Mouse (Mus musculus) forebrain, embryonic 14.5 days (tissue): ENCODE data around the gene Crb3. TPM values are rescaled to one million over a fixed set of nuclear protein-coding genes. Genes with fewer than 3 reads are reported as not detected.

Source experiments
- ATAC-seq: fragments of 200-750 bp; cut with Nextera tagmentation; 2 replicates; pipeline ENCODE4 v1.8.0; 2017; ENCODE audit warnings: mild to moderate bottlenecking, moderate library complexity
- DNase-seq: peaks from one replicate; pipeline ENCODE4 v3.0.0-alpha.2; 2015; ENCODE audit warnings: low spot score
- H3K27ac ChIP-seq: fragments of 300-500 bp; sonication (generic); 2 replicates; pipeline ENCODE4 v1.5.1; 2014; ENCODE audit warnings: low read depth, mild to moderate bottlenecking, control low read depth, low read length, moderate library complexity
- H3K27me3 ChIP-seq: fragments of 300-500 bp; sonication (generic); replicated peaks from 2 replicates; pipeline ENCODE4 v1.6.1; 2014; ENCODE audit warnings: low read length, control low read depth, mixed read lengths; ENCODE audit not compliant: control insufficient read depth, insufficient read depth
- H3K36me3 ChIP-seq: fragments of 300-500 bp; sonication (generic); 2 replicates; pipeline ENCODE4 v1.6.1; 2014; ENCODE audit warnings: low read length, control low read depth; ENCODE audit not compliant: control insufficient read depth, insufficient read depth
- H3K4me1 ChIP-seq: fragments of 300-500 bp; sonication (generic); 2 replicates; pipeline ENCODE4 v1.6.1; 2014; ENCODE audit warnings: antibody characterized with exemption, low read length, control low read depth; ENCODE audit not compliant: control insufficient read depth, insufficient read depth
- H3K4me2 ChIP-seq: fragments of 300-500 bp; sonication (generic); 2 replicates; pipeline ENCODE4 v1.6.1; 2014; ENCODE audit warnings: mild to moderate bottlenecking, control low read depth, low read length
- H3K4me3 ChIP-seq: fragments of 300-500 bp; sonication (generic); 2 replicates; pipeline ENCODE4 v1.5.1; 2014; ENCODE audit warnings: low read depth, low read length, control low read depth
- H3K9ac ChIP-seq: fragments of 300-500 bp; sonication (generic); 2 replicates; pipeline ENCODE4 v1.6.1; 2014; ENCODE audit warnings: mild to moderate bottlenecking, low read length, control low read depth, moderate library complexity
- H3K9me3 ChIP-seq: fragments of 300-500 bp; sonication (generic); replicated peaks from 2 replicates; pipeline ENCODE4 v1.6.1; 2016; ENCODE audit warnings: low read length, control low read depth, mixed read lengths; ENCODE audit not compliant: control insufficient read depth
- WGBS: fragments of 180-500 bp; shearing (Covaris S2); extraction: QIAGEN DNeasy Blood & Tissue Kit; methylation state at CpG from one replicate; pipeline ENCODE4 v1.1.7; 2014; 5-methylcytosine and 5-hydroxymethylcytosine counted together
- polyA plus RNA-seq: library from polyadenylated mRNA; unstranded; fragments of >200 nt; fragmentation: Nextera tagmentation; extraction: Ambion mirVana; gene quantifications from 2 replicates; pipeline ENCODE4 v1.2.1, GENCODE M21; 2014

Crb3 gene
- polyA plus RNA-seq: 1.9 and 2.0 TPM in 2 replicates

DNA sequence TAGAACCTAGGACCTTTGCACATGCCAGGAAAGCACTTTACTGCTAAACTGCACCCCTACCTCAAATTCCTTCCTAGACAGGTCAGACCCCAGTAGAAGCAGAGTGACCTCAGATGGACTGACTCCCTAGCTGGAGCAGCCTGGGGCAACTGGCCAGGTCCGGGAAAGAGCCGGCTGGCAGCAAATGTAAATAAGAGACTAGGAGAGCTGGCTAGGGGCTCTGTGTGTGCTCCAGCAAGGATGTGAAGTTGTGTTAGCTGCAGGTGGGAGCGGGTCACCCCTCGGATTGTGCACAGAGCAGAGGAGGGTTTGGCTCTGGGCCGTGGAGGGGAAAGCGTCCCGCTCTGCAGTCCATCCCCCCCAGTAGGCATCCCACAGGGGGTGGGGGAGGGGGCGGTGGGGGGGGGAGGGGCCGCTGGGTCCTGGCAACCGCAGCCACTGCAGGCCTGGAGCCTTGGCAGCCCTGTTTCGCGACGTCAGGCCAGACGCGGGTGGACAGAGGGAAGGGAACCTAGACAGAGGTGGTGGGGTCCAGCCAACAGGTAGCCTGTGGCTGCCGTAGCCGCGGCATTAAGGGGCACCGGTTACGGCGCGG, at the start of gene Crb3:
Gene Crb3, plus strand, starts transcription at position 215 of the 595 bp plus-strand sequence.
- Histone ChIP-seq H3K27ac (peak within 1 kb of the TSS; percentile 79), H3K4me3 (peak within 1 kb of the TSS; percentile 80), H3K9ac (peak within 1 kb of the TSS; percentile 81), H3K36me3 (peaks cover 22% of the 10 kb centered on the region), H3K4me1 (peaks cover 15% of the 10 kb centered on the region), H3K9me3 (no peaks in the 10 kb centered on the region), H3K4me2 (peak within 1 kb of the TSS; percentile 67), H3K27me3 (peaks cover 25% of the 10 kb centered on the region)
- ATAC-seq: peak; percentile 14
- DNase-seq: peak; percentile 28
- 0% methylated on average over 16 of the region's 22 CpGs for WGBS

DNA sequence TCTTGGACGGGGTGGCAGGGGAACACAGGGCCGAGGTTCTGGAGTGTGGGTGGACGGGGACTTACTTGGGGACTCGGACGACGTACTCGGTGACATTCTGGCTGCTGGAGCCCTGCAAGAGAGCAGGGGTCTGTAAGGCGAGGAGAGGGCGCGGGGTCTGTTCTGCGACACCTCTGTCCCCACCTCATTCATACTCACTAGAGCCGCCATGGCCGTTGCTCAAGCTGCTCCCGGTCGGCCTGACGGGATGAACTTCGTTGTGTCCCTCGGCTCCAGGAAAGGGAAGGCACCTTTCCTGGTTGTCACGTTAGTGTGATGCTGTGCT, 48.0 kb upstream of the Crb3 start:
- H3K27ac ChIP-seq: peak overlapping the region; percentile 44; the same call in 1 of the 2 replicates
- peak overlapping the region; percentile 94 for H3K4me2 ChIP-seq
- DNase-seq: no peak
- no peaks in the 10 kb centered on the region for H3K27me3 ChIP-seq
- WGBS: under 1% methylated on average over 19 of the region's 19 CpGs
- H3K9ac ChIP-seq: peak overlapping the region; percentile 81
- ATAC-seq: peak; percentile 47
- H3K4me1 ChIP-seq: peaks cover 11% of the 10 kb centered on the region; the same call in 1 of the 2 replicates
- no peaks in the 10 kb centered on the region for H3K9me3 ChIP-seq
- peaks cover 35% of the 10 kb centered on the region for H3K36me3 ChIP-seq
- H3K4me3 ChIP-seq: peak overlapping the region; percentile 68

DNA sequence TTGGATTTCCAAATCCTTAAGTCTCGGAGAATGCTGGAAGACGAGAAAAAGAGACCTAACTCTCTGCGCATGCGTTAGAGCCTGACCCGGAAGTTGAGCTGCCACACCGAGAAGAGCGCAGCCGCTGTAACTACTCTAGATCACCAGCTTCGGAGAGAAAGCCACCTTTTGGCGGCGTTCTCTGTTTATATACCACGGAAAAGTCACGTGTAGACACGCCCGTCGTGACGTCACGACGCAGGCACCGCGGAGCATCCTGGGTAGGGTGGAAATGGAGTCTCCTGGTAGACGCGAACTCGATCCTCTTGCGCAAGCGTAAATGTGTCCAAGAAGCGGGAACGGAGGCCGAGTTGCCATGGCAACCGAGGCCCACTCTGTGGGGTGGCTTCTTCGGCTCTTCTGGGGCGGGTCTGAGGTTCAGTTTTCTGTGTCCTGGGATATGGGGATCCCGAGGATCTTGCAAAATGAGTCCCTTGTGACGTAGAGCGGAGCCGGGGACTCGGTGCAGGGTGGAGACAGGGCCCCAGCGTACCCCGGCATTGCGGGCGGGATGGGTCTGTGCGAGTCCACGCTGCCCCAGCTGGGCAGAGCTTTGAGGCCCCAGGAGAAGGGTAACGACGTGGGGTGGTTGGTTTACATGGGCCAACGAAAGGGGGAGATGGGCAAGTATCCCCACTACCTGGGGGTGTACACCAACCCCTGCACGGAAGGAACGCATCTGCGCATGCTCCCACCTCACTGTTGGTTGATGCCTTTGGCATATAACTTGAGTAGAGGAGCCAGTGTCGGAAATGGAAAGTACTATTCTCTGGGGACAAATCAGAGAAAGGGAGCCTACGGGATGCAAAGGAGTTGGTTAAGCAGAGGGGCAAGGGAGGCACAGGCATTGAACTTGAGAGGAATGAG, 47.4 kb upstream of the Crb3 start, which contains the start of the genes Gtf2f1 and Gm17949:
Gene Gtf2f1, minus strand, starts transcription at position 53 of the 906 bp plus-strand sequence.
Gene Gm17949, plus strand, starts transcription at position 234 of the 906 bp plus-strand sequence.
- peak within 1 kb of the TSS; percentile 87 for H3K27ac ChIP-seq
- H3K9me3 ChIP-seq: no peaks in the 10 kb centered on the region
- under 1% methylated on average over 51 of the region's 51 CpGs for WGBS
- ATAC-seq (peak; percentile 94), DNase-seq (peak; percentile 100)
- peaks cover 11% of the 10 kb centered on the region; the same call in 1 of the 2 replicates for H3K4me1 ChIP-seq
- H3K9ac ChIP-seq: peak within 1 kb of the TSS; percentile 81
- H3K4me3 ChIP-seq: peak within 1 kb of the TSS; percentile 68
- H3K4me2 ChIP-seq: peak within 1 kb of the TSS; percentile 94
- peaks cover 28% of the 10 kb centered on the region for H3K36me3 ChIP-seq
- no peaks in the 10 kb centered on the region for H3K27me3 ChIP-seq

DNA sequence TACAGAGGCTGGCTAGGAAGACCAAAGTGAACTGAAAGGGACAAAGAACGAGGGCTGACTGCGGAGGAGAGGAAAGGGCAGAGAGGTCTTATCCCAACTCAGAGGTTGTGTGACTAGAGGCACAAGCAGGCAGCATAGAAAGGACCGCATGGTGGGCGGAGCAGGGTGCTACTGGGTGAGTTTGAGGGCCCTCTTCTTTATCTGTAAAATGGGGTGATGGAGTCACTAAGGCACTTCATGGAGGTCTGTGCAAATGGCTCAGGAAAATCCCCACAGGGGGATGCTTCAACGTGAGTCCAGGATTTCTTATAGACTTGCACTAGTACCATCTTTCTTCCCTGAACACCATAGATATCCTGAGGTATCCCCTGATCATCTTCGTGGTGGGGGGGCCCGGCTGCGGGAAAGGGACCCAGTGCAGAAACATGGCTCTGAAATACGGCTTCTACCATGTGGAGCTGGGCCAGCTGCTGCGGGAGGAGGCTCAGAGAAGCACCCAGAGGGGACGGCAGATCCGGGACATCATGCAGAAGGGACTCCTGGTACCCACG, 46.6 kb upstream of the Crb3 start:
- Histone ChIP-seq H3K36me3 (peaks cover 20% of the 10 kb centered on the region), H3K27ac (peak overlapping the region; percentile 87; the same call in 1 of the 2 replicates), H3K27me3 (no peaks in the 10 kb centered on the region), H3K9ac (no peak overlapping the region; the same call in 1 of the 2 replicates), H3K4me1 (peaks cover 11% of the 10 kb centered on the region; the same call in 1 of the 2 replicates), H3K9me3 (no peaks in the 10 kb centered on the region), H3K4me2 (peak overlapping the region; percentile 57), H3K4me3 (peak overlapping the region; percentile 68)
- 75% methylated on average over 13 of the region's 13 CpGs for WGBS
- no peak for DNase-seq
- ATAC-seq: no peak

DNA sequence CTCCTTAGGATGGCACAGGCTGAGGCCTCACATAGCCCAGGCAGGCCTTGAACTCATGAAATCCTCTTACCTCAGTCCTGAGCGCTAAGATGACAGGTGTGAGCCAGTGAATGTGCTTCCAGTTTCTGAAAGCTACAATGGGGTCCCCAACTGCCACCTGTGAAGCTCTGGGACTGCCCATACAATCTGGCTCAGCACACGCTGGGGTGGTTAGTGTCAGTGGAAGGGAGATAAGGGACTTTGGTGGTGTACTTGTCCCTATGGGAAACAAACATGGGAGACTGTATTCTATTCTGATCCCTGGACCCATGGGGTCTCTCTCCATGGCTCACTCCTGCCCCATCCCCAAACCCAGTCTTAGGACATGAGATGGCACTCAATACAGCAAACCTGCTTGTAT, 39.2 kb upstream of the Crb3 start:
- no peak overlapping the region for H3K9ac ChIP-seq
- ATAC-seq (no peak), DNase-seq (no peak)
- H3K27me3 ChIP-seq: no peaks in the 10 kb centered on the region
- no peak overlapping the region for H3K27ac ChIP-seq
- no peak overlapping the region for H3K4me2 ChIP-seq
- H3K4me3 ChIP-seq: no peak overlapping the region
- H3K9me3 ChIP-seq: no peaks in the 10 kb centered on the region
- H3K4me1 ChIP-seq: no peaks in the 10 kb centered on the region
- peaks cover 48% of the 10 kb centered on the region for H3K36me3 ChIP-seq
- WGBS: 79% methylated on average over 2 of the region's 2 CpGs

DNA sequence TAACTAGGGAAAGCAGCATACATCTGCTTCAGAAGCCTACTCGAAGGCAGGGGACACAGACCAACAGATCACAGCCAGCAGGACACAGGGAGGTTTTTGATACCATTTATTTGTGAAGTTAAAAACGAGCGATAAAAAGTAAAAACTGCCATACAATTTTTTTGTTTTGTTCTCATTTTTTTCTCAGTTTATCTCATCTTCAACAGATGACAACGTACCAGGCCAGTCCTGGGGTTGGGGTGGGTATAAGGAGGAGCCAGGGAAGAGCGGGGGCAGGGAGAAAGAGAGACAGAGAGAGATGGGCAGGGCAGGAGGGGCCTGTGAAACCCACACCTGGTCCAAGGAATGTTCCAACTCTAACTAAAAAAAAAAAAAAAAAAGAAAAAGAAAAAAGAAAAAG, 37.9 kb upstream of the Crb3 start:
- ATAC-seq (no peak), DNase-seq (no peak)
- no peaks in the 10 kb centered on the region for H3K27me3 ChIP-seq
- H3K4me2 ChIP-seq: no peak overlapping the region
- H3K9me3 ChIP-seq: no peaks in the 10 kb centered on the region
- H3K27ac ChIP-seq: no peak overlapping the region
- H3K9ac ChIP-seq: no peak overlapping the region
- H3K4me3 ChIP-seq: no peak overlapping the region
- 91% methylated on average over 5 of the region's 5 CpGs for WGBS
- H3K36me3 ChIP-seq: peaks cover 61% of the 10 kb centered on the region
- H3K4me1 ChIP-seq: no peaks in the 10 kb centered on the region

DNA sequence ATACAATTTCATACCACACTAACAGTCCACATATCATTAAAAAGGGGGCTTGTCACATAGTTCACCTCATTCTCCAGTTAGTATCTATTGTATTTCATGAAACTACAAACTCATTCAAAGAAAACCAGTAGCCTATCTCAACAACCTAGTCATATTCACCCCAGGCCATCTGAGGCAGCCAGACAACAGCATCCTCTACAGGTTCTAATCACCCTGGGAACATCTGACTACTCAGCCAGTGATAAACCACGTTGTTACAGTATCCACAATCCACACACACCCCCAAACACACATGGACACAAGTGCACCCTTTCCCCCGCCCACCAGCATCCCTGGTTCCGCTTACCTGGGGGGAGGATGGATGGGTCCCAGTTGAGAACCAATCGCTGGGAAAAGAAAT, 31.4 kb upstream of the Crb3 start:
- no peak overlapping the region for H3K9ac ChIP-seq
- H3K4me2 ChIP-seq: no peak overlapping the region
- no peaks in the 10 kb centered on the region for H3K9me3 ChIP-seq
- H3K4me3 ChIP-seq: no peak overlapping the region
- no peaks in the 10 kb centered on the region for H3K27me3 ChIP-seq
- WGBS: 93% methylated on average over 4 of the region's 4 CpGs
- peaks cover 10% of the 10 kb centered on the region for H3K4me1 ChIP-seq
- no peak overlapping the region for H3K27ac ChIP-seq
- H3K36me3 ChIP-seq: peaks cover 62% of the 10 kb centered on the region
- ATAC-seq (no peak), DNase-seq (no peak)

DNA sequence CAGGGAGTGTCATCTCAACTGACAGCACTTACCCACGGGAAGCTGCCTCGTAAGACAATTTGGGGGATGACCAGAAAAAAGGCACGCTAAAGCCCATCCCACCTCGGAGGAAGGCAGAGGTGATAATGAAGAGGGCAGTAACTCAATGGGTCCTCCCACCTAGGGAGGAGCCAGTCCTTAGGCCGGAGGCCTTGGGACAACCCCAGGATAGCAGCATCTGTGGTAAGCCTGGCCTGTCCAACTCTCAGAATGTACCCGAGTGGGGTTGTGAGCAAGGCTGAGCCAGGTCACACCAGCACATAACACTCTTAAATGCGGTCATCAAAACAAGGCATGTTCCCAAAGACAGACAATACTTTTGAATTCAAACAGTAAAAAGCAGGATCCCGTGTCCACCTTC, 29.2 kb upstream of the Crb3 start:
- Histone ChIP-seq H3K9me3 (no peaks in the 10 kb centered on the region), H3K36me3 (peaks cover 40% of the 10 kb centered on the region), H3K9ac (peak overlapping the region; percentile 99), H3K4me2 (peak overlapping the region; percentile 63), H3K4me3 (peak overlapping the region; percentile 98), H3K27ac (no peak overlapping the region), H3K4me1 (peaks cover 10% of the 10 kb centered on the region), H3K27me3 (no peaks in the 10 kb centered on the region)
- no peak for DNase-seq
- WGBS: 54% methylated on average over 8 of the region's 8 CpGs
- ATAC-seq: no peak
